Mouse (Mus musculus) liver, adult 2 months (tissue): ENCODE results near the gene Dna2. TPM values are rescaled to one million over a fixed set of nuclear protein-coding genes. Genes with fewer than 3 reads are reported as not detected.

Experiments
- DNase-seq: peaks from one replicate; pipeline ENCODE4 v3.0.0-alpha.2; 2011; ENCODE audit warnings: low read depth, low spot score; ENCODE audit errors: extremely low read depth
- H3K27ac ChIP-seq: fragments of 200-500 bp; replicated peaks from 2 replicates; pipeline ENCODE4 v1.5.1; 2012; ENCODE audit warnings: low read depth, mild to moderate bottlenecking, control low read depth, inconsistent platforms, low read length; ENCODE audit not compliant: insufficient read depth
- H3K27me3 ChIP-seq: fragments of 200-500 bp; 2 replicates; pipeline ENCODE4 v1.6.1; 2012; ENCODE audit warnings: mild to moderate bottlenecking, moderate library complexity, low read length, inconsistent platforms; ENCODE audit not compliant: control insufficient read depth, insufficient read depth
- H3K36me3 ChIP-seq: fragments of 200-500 bp; 2 replicates; pipeline ENCODE4 v1.6.1; 2012; ENCODE audit warnings: low read length, inconsistent platforms; ENCODE audit not compliant: control insufficient read depth, insufficient read depth
- H3K4me1 ChIP-seq: fragments of 200-500 bp; 2 replicates; pipeline ENCODE4 v1.6.1; 2011; ENCODE audit warnings: low read length; ENCODE audit not compliant: control insufficient read depth, insufficient read depth
- H3K4me3 ChIP-seq: fragments of 200-500 bp; 2 replicates; pipeline ENCODE4 v1.5.1; 2011; ENCODE audit warnings: low read depth, mild to moderate bottlenecking, control low read depth, low read length, moderate library complexity; ENCODE audit not compliant: insufficient read depth
- H3K79me2 ChIP-seq: fragments of 200-500 bp; 2 replicates; pipeline ENCODE4 v1.6.1; 2012; ENCODE audit warnings: inconsistent platforms, mild to moderate bottlenecking, low read length, moderate library complexity; ENCODE audit not compliant: control insufficient read depth, insufficient read depth
- H3K9ac ChIP-seq: fragments of 200-500 bp; 2 replicates; pipeline ENCODE4 v1.6.1; 2012; ENCODE audit warnings: low read depth, mild to moderate bottlenecking, control low read depth, inconsistent platforms, low read length
- CTCF ChIP-seq: fragments of 200-500 bp; IDR thresholded peaks from 2 replicates; pipeline ENCODE4 v1.5.1; 2011; ENCODE audit warnings: low read depth, low read length, control low read depth
- POLR2A ChIP-seq: fragments of 200-500 bp; IDR thresholded peaks from 2 replicates; pipeline ENCODE4 v1.6.1; 2011; ENCODE audit warnings: low read length, control low read depth; ENCODE audit not compliant: insufficient read depth; ENCODE audit errors: extremely low read depth
- WGBS: fragments of 180-500 bp; shearing (Covaris S2); methylation state at CpG from one replicate; pipeline ENCODE4 v1.1.7; 2018; 5-methylcytosine and 5-hydroxymethylcytosine counted together
- polyA plus RNA-seq: library from polyadenylated mRNA; depleted of rRNA; stranded (reverse); fragments of >200 nt; gene quantifications from 2 replicates; pipeline ENCODE4 v1.2.3, GENCODE M21; 2012
- total RNA-seq: library from RNA; depleted of rRNA; stranded (reverse); fragments of >200 nt; gene quantifications from 2 replicates; pipeline ENCODE4 v1.2.3, GENCODE M21; 2014

Dna2 gene
- total and polyA plus RNA-seq, 2 experiments, result 6.4 to 6.5 TPM

- Histone ChIP-seq H3K27ac (peak overlapping the region; percentile 74), H3K4me3 (no peak overlapping the region), H3K36me3 (peaks cover 9% of the 10 kb centered on the region; the same call in 1 of the 2 replicates), H3K27me3 (no peaks in the 10 kb centered on the region), H3K9ac (peak overlapping the region; percentile 2; the same call in 1 of the 2 replicates), H3K79me2 (peaks cover 7% of the 10 kb centered on the region; the same call in 1 of the 2 replicates), H3K4me1 (peaks cover 15% of the 10 kb centered on the region)
- DNase-seq, result peak; percentile 66
- TF ChIP-seq CTCF (no peak), POLR2A (no peak)
- 31% methylated on average over 15 of the region's 15 CpGs for WGBS
These were observed 19.5 kb downstream of the Dna2 start for GRCm38 (mm10) chr10:62966291-62966690.

GRCm38 (mm10) chr10:62971821-62972220, 25.0 kb downstream of the Dna2 start:
- H3K4me3 ChIP-seq, result peak overlapping the region; percentile 54
- TF ChIP-seq CTCF (peak; percentile 63), POLR2A (peak; percentile 25; the same call in 1 of the 2 replicates)
- H3K36me3 ChIP-seq, result peaks cover 2% of the 10 kb centered on the region; the same call in 1 of the 2 replicates
- peak overlapping the region; percentile 27 for H3K9ac ChIP-seq
- H3K79me2 ChIP-seq, result peaks cover 7% of the 10 kb centered on the region; the same call in 1 of the 2 replicates
- peaks cover 6% of the 10 kb centered on the region for H3K4me1 ChIP-seq
- 20% methylated on average over 16 of the region's 16 CpGs for WGBS
- peak; percentile 93 for DNase-seq
- peak overlapping the region; percentile 84 for H3K27ac ChIP-seq
- no peaks in the 10 kb centered on the region for H3K27me3 ChIP-seq

GRCm38 (mm10) chr10:62979667-62980038, 32.8 kb downstream of the Dna2 start:
- TF ChIP-seq POLR2A (no peak), CTCF (no peak)
- WGBS, result 23% methylated on average over 10 of the region's 10 CpGs
- no peak for DNase-seq
- Histone ChIP-seq H3K27me3 (no peaks in the 10 kb centered on the region), H3K9ac (no peak overlapping the region), H3K27ac (no peak overlapping the region), H3K4me3 (peak overlapping the region; percentile 92), H3K79me2 (0 out of 2 replicates have a peak, but pooled peaks cover 3% of the 10 kb centered on the region), H3K4me1 (peaks cover 4% of the 10 kb centered on the region), H3K36me3 (no peaks in the 10 kb centered on the region)

GRCm38 (mm10) chr10:62980039-62980954, 33.5 kb downstream of the Dna2 start, which contains the start of gene Rufy2:
TSS of gene Rufy2 (plus strand) at chr10:62980223.
- Histone ChIP-seq H3K9ac (peak within 1 kb of the TSS; percentile 90), H3K4me3 (peak within 1 kb of the TSS; percentile 92), H3K79me2 (0 out of 2 replicates have a peak, but pooled peaks cover 3% of the 10 kb centered on the region), H3K4me1 (peaks cover 4% of the 10 kb centered on the region), H3K27ac (no peak within 1 kb of the TSS; the same call in 1 of the 2 replicates), H3K36me3 (no peaks in the 10 kb centered on the region), H3K27me3 (no peaks in the 10 kb centered on the region)
- TF ChIP-seq CTCF, result peak; percentile 80
- no peak for TF ChIP-seq POLR2A
- peak; percentile 23 for DNase-seq
- WGBS, result under 1% methylated on average over 75 of the region's 77 CpGs

- Histone ChIP-seq H3K9ac (no peak overlapping the region), H3K4me3 (no peak overlapping the region), H3K4me1 (peaks cover 4% of the 10 kb centered on the region), H3K27ac (no peak overlapping the region), H3K79me2 (0 out of 2 replicates have a peak, but pooled peaks cover 3% of the 10 kb centered on the region), H3K36me3 (peaks cover under 1% of the 10 kb centered on the region; the same call in 1 of the 2 replicates), H3K27me3 (no peaks in the 10 kb centered on the region)
- TF ChIP-seq CTCF (no peak), POLR2A (no peak)
- WGBS, result 89% methylated on average over 11 of the region's 11 CpGs
- DNase-seq, result no peak
These were observed 37.2 kb downstream of the Dna2 start for GRCm38 (mm10) chr10:62984072-62984471.

- no peaks in the 10 kb centered on the region for H3K27me3 ChIP-seq
- no peak for TF ChIP-seq POLR2A
- no peak for TF ChIP-seq CTCF
- WGBS, result 76% methylated on average over 6 of the region's 6 CpGs
- DNase-seq, result no peak
- H3K4me1 ChIP-seq, result peaks cover 4% of the 10 kb centered on the region
- no peak overlapping the region for H3K4me3 ChIP-seq
- no peak overlapping the region for H3K9ac ChIP-seq
- 0 out of 2 replicates have a peak, but pooled peaks cover 3% of the 10 kb centered on the region for H3K79me2 ChIP-seq
- no peak overlapping the region for H3K27ac ChIP-seq
- peaks cover 4% of the 10 kb centered on the region; the same call in 1 of the 2 replicates for H3K36me3 ChIP-seq
These were observed 37.7 kb downstream of the Dna2 start for GRCm38 (mm10) chr10:62984495-62984894.
